Mouse (Mus musculus): ENCODE results near the gene Nup210l.

GRCm38 (mm10) chr3:90137606-90138005 is 33.7 kb downstream of the Nup210l start:
- no peak for TF ChIP-seq CTCF (IDR thresholded peaks at IDR 0.05; ENCODE audit: control insufficient read depth, insufficient read depth, insufficient read length)
- no peak for TF ChIP-seq USF1 (IDR thresholded peaks at IDR 0.05; ENCODE audit: low read depth)

Data from C2C12 (cell line).